In the genomic region with DNA sequence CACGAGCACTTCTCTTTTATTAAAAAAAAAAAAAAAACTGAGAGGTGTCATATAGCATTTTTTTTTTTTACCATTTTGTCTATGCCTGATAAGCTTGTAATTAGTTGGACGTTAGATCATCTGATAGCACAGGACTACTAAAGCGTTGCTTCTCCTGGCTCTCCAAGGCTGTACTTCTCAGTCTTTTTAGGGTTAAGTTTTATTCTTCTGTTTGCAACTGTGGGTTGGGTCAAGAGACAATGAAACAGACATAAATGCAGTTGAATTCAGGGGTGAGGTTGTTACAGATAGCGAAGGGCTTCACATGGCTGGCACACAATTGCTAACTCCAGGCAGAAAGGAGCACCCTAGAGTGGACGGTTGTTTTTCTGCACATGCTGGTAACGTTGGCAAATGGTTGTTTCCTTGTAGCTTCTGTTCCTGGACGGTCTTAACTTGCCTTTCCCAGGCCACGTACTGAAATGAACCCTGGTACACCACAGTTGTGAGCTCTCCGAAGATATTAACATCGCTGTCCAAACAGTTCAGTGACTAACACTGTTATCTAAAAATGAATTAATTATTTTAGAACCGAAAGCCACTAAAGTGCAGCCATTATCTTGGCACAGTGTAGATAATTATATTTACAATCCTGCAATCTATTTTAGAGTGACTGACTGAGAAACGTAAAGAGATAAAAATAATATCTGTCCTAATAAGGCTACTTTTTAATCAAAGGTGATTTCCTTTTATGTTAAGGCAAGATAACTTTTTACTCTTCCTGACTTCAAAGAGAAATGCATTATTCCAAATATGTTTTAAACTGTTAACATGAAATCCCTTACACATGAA, we compare ENCODE assay signal across 28 mouse cellular contexts. TPM values are rescaled to one million over a fixed set of nuclear protein-coding genes. Genes with fewer than 3 reads are reported as not detected.
DNase-seq lines count a peak whose midpoint lies in the region; ATAC-seq and TF ChIP-seq lines count a peak whose summit lies in the region.
"Had no signal": no experiment of that assay in that cellular context is flagged by ENCODE, and none has a peak within 500 bp of the region (broad histone marks: within the 10 kb centered on the region; RNA-seq: fewer than 3 reads in every experiment).

No protein-coding gene starts in this region.

- 74% methylated on average over 12 of the region's 12 CpGs for WGBS in heart, embryonic 10.5 days
- WGBS in stomach, embryonic 15.5 days = 50% methylated on average over 12 of the region's 12 CpGs

- no peaks in the 10 kb centered on the region for H3K4me1 ChIP-seq in heart, embryonic 10.5 days
- H3K4me1 ChIP-seq in ES-E14 (ENCODE audit: control insufficient read depth in 2 of 2, insufficient read depth in 2 of 2, low read length in 2 of 2, poor library complexity in 1 of 2) (peaks cover 3 to 7% of the 10 kb centered on the region in 2 experiments; a peak in 3 of 4 replicates), MEL (ENCODE audit: control insufficient read depth in 1 of 2, insufficient read depth in 2 of 2, low read length in 2 of 2) (peaks cover 18 to 30% of the 10 kb centered on the region in 2 experiments)
- H3K4me1 ChIP-seq in stomach, embryonic 15.5 days = no peaks in the 10 kb centered on the region
- H3K4me1 ChIP-seq: embryonic facial prominence, embryonic 15.5 days had no signal

- intact Hi-C loops in left cerebral cortex, postnatal 10 days (cut with DNase I) = no loop called here

- H3K27me3 ChIP-seq in heart, embryonic 10.5 days (ENCODE audit: insufficient read depth, poor library complexity, severe bottlenecking) = no peaks in the 10 kb centered on the region
- H3K27me3 ChIP-seq in MEL (ENCODE audit: control insufficient read depth in 1 of 2, insufficient read depth in 2 of 2, low read length in 2 of 2) = no peaks in the 10 kb centered on the region
- no peaks in the 10 kb centered on the region for H3K27me3 ChIP-seq in stomach, embryonic 15.5 days (replicated peaks)
- H3K27me3 ChIP-seq: CH12.LX; embryonic facial prominence, embryonic 13.5 days; embryonic facial prominence, embryonic 15.5 days had no signal

- no peak overlapping the region for H3K4me2 ChIP-seq in stomach, embryonic 15.5 days
- H3K4me2 ChIP-seq: embryonic facial prominence, embryonic 13.5 days; embryonic facial prominence, embryonic 15.5 days; forebrain, embryonic 12.5 days had no signal

- no peak for TF ChIP-seq CTCF in MEL (IDR thresholded peaks at IDR 0.05 in 2 of 3, conservative IDR thresholded peaks at IDR 0.05 in 1 of 3; ENCODE audit: control insufficient read depth in 1 of 3, insufficient read depth in 1 of 3, low read depth in 2 of 3, low read length in 3 of 3, poor library complexity in 1 of 3, severe bottlenecking in 1 of 3)

- no peak overlapping the region for H3K27ac ChIP-seq in heart, embryonic 10.5 days
- no peak overlapping the region for H3K27ac ChIP-seq in ES-E14 (ENCODE audit: insufficient read depth, low read depth, low read length, poor library complexity, severe bottlenecking)
- peak overlapping the region; percentile 94 for H3K27ac ChIP-seq in MEL (ENCODE audit: control insufficient read depth, low read depth, low read length)
- no peak overlapping the region for H3K27ac ChIP-seq in stomach, embryonic 15.5 days
- H3K27ac ChIP-seq: embryonic facial prominence, embryonic 13.5 days; embryonic facial prominence, embryonic 15.5 days; forebrain, embryonic 10.5 days had no signal

- TF ChIP-seq EP300 in MEL (IDR thresholded peaks at IDR 0.05; ENCODE audit: low read depth in 1 of 2, low read length in 2 of 2) = peak; percentile 87 to 89

- no peak overlapping the region for H3K9ac ChIP-seq in ES-E14 (ENCODE audit: insufficient read depth, low read depth, low read length, poor library complexity, severe bottlenecking)
- H3K9ac ChIP-seq in MEL (ENCODE audit: control insufficient read depth, low read depth, low read length, poor library complexity, severe bottlenecking) = peak overlapping the region; percentile 60
- H3K9ac ChIP-seq in stomach, embryonic 15.5 days = no peak overlapping the region
- H3K9ac ChIP-seq: embryonic facial prominence, embryonic 13.5 days; embryonic facial prominence, embryonic 15.5 days; forebrain, embryonic 12.5 days had no signal

- DNase-seq in heart, embryonic 10.5 days (ENCODE audit: low spot score) = peak; percentile 55
- no peak for DNase-seq in heart, adult 9 months (ENCODE audit: low spot score in 2 of 2)
- DNase-seq in ES-E14 (ENCODE audit: low read depth, low spot score) (no peak), MEL (ENCODE audit: low read depth, low spot score) (peak; percentile 81)
- DNase-seq in kidney, postnatal 4 days = no peak
- DNase-seq in left cerebral cortex, postnatal 10 days (ENCODE audit: extremely low spot score in 1 of 2, low spot score in 2 of 2) = no peak
- DNase-seq in spleen, postnatal 14 days (ENCODE audit: low spot score in 2 of 2) = no peak
- DNase-seq: adrenal gland, adult 2 months; adrenal gland, postnatal 10 days; adrenal gland, postnatal 25 days; B cell, adult 2 months; cerebellum, adult 11 months; cerebellum, adult 18-20 months; cerebellum, adult 8-10 months; cerebellum, adult 9-11 months; cerebellum, postnatal 14 days; cerebellum, postnatal 36 days; embryo, embryonic 11 days had no signal

- no peaks in the 10 kb centered on the region; the same call in 1 of the 2 replicates for H3K79me2 ChIP-seq in MEL (ENCODE audit: control insufficient read depth, insufficient read depth, low read length, poor library complexity)

- ATAC-seq in stomach, embryonic 15.5 days (ENCODE audit: insufficient read depth, low FRiP score, low read depth) = peak; percentile 70
- ATAC-seq: CD4-positive, CD25-positive, alpha-beta regulatory T cell, adult 4 months; forebrain, embryonic 14.5 days; forebrain, embryonic 16.5 days had no signal

- H3K9me3 ChIP-seq in heart, embryonic 10.5 days = no peaks in the 10 kb centered on the region
- H3K9me3 ChIP-seq in ES-E14 (ENCODE audit: control insufficient read depth, insufficient read depth, low read depth, low read length) = no peaks in the 10 kb centered on the region
- H3K9me3 ChIP-seq in MEL (replicated peaks; ENCODE audit: insufficient read depth, low read length) = no peaks in the 10 kb centered on the region
- no peaks in the 10 kb centered on the region for H3K9me3 ChIP-seq in stomach, embryonic 15.5 days
- H3K9me3 ChIP-seq: embryonic facial prominence, embryonic 13.5 days; embryonic facial prominence, embryonic 15.5 days; forebrain, embryonic 10.5 days; forebrain, embryonic 12.5 days had no signal

- no peak overlapping the region for H3K4me3 ChIP-seq in heart, embryonic 10.5 days
- H3K4me3 ChIP-seq in ES-E14 (ENCODE audit: insufficient read depth in 1 of 2, low read depth in 1 of 2, low read length in 2 of 2, poor library complexity in 1 of 2, severe bottlenecking in 1 of 2) = no peak overlapping the region
- peak overlapping the region; percentile 27 to 46 for H3K4me3 ChIP-seq in MEL (ENCODE audit: control insufficient read depth in 1 of 2, insufficient read depth in 1 of 2, low read depth in 2 of 2, low read length in 2 of 2)
- H3K4me3 ChIP-seq in stomach, embryonic 15.5 days (replicated peaks) = no peak overlapping the region
- H3K4me3 ChIP-seq: embryonic facial prominence, embryonic 13.5 days; embryonic facial prominence, embryonic 15.5 days; erythroblast, embryonic 14.5 days; forebrain, embryonic 10.5 days; forebrain, embryonic 12.5 days had no signal

- no peaks in the 10 kb centered on the region for H3K36me3 ChIP-seq in heart, embryonic 10.5 days
- no peaks in the 10 kb centered on the region for H3K36me3 ChIP-seq in ES-E14 (ENCODE audit: control insufficient read depth, insufficient read depth, low read length, poor library complexity, severe bottlenecking)
- peaks cover 0 to 27% of the 10 kb centered on the region in 2 experiments; a peak in 2 of 4 replicates for H3K36me3 ChIP-seq in MEL (ENCODE audit: control insufficient read depth in 1 of 2, insufficient read depth in 2 of 2, low read length in 2 of 2)
- H3K36me3 ChIP-seq in stomach, embryonic 15.5 days = no peaks in the 10 kb centered on the region
- H3K36me3 ChIP-seq: embryonic facial prominence, embryonic 13.5 days; embryonic facial prominence, embryonic 15.5 days; forebrain, embryonic 10.5 days; forebrain, embryonic 12.5 days had no signal

- no peak for TF ChIP-seq RAD21 in MEL (IDR thresholded peaks at IDR 0.05; ENCODE audit: low read depth, low read length)

- in situ Hi-C loops in ES-E14 (cut with MboI; ENCODE audit: low sequenced_read_pairs in 2 of 2, unreplicated experiment in 2 of 2) = no loop called here

- TF ChIP-seq POLR2A in MEL (IDR thresholded peaks at IDR 0.05; ENCODE audit: control insufficient read depth in 1 of 2, insufficient read depth in 1 of 2, low read depth in 1 of 2, low read length in 2 of 2, poor library complexity in 1 of 2) = peak in 1 of 2 experiments; percentile 35; a peak in 1 of 4 replicates

TF ChIP-seq in ES-E14, 5 proteins besides CTCF, POLR2A, EP300 and RAD21:
- TF ChIP-seq ZC3H11A (IDR thresholded peaks at IDR 0.05; ENCODE audit: borderline replicate concordance, low read depth, low read length) (no peak), ZNF384 (IDR thresholded peaks at IDR 0.05; ENCODE audit: low read depth, low read length) (0 out of 2 replicates have a peak, but pooled peaks have one; percentile 49)

TF ChIP-seq in MEL, 35 proteins besides CTCF, POLR2A, EP300 and RAD21 (continues in another document):
- TF ChIP-seq ZNF384 (IDR thresholded peaks at IDR 0.05; ENCODE audit: low read depth, low read length) (peak; percentile 99), GATA1 (IDR thresholded peaks at IDR 0.05; ENCODE audit: low read depth, low read length) (peak; percentile 94), CHD2 (IDR thresholded peaks at IDR 0.05; ENCODE audit: low read length) (no peak), ETS1 (IDR thresholded peaks at IDR 0.05; ENCODE audit: low read depth, low read length) (peak; percentile 86), TCF12 (IDR thresholded peaks at IDR 0.05; ENCODE audit: low read depth, low read length) (peak; percentile 86), MXI1 (IDR thresholded peaks at IDR 0.05; ENCODE audit: low read depth, low read length) (0 out of 2 replicates have a peak, but pooled peaks have one; percentile 11), BHLHE40 (IDR thresholded peaks at IDR 0.05; ENCODE audit: borderline replicate concordance, low read depth, low read length) (peak; percentile 66; the same call in 1 of the 2 replicates), SMC3 (IDR thresholded peaks at IDR 0.05; ENCODE audit: low read depth, low read length) (no peak), MAFK (IDR thresholded peaks at IDR 0.05; ENCODE audit: borderline replicate concordance, low read depth, low read length) (peak; percentile 52; the same call in 1 of the 2 replicates), USF1 (IDR thresholded peaks at IDR 0.05; ENCODE audit: low read depth, low read length) (no peak)

RNA-seq across cellular contexts. Expression of a gene that starts 30.6 kb away (rescaled TPM):
- 1.6 and 2.3 TPM in 2 replicates for polyA plus RNA-seq in heart, embryonic 10.5 days (2016; fragmentation: Nextera tagmentation; extraction: Ambion mirVana)
- total RNA-seq in ES-E14 (2012; rRNA removed) (1.2 and 3.1 TPM in 2 replicates), MEL (2012; rRNA removed) (0.96 and 1.2 TPM in 2 replicates)
- polyA plus RNA-seq in MEL (2012; ENCODE audit: insufficient read depth in 1 of 2, insufficient read length in 2 of 2, low read depth in 1 of 2, low replicate concordance in 2 of 2, missing spikeins in 1 of 2) = 1 to 10 TPM in 1 of 2 experiments, not detected in 1; 6.1 TPM
- 2.5 and 2.7 TPM in 2 replicates for polyA plus RNA-seq in stomach, embryonic 15.5 days (2015; fragmentation: Nextera tagmentation; extraction: Ambion mirVana)
- total RNA-seq in left cerebral cortex, postnatal 10 days (2021) = 10 to 100 TPM; 44.1 to 48.8 TPM
- polyA plus RNA-seq: erythroblast, embryonic 14.5 days had no signal

Comparison
In these comparisons a context has a peak if more than half of its experiments do, and no peak if none do; other contexts are left out.
1. DNase-seq: peak in heart, embryonic 10.5 days (single experiment) and MEL (single experiment); none in heart, adult 9 months (0 of 2), ES-E14 (single experiment), kidney, postnatal 4 days (0 of 2), left cerebral cortex, postnatal 10 days (0 of 2) and spleen, postnatal 14 days (0 of 2).
2. H3K4me3 ChIP-seq: peak in MEL (2 of 2); none in heart, embryonic 10.5 days (single experiment), ES-E14 (0 of 2) and stomach, embryonic 15.5 days (single experiment).
3. RNA of a gene that starts 30.6 kb away (total RNA-seq): 44.1 to 48.8 TPM in left cerebral cortex, postnatal 10 days; 1.2 to 3.1 TPM in ES-E14 and 0.96 to 1.2 TPM in MEL; every median in the first group is over 10 times any median in the second.